ENCODE assay signal across 14 mouse cellular contexts in the genomic region with DNA sequence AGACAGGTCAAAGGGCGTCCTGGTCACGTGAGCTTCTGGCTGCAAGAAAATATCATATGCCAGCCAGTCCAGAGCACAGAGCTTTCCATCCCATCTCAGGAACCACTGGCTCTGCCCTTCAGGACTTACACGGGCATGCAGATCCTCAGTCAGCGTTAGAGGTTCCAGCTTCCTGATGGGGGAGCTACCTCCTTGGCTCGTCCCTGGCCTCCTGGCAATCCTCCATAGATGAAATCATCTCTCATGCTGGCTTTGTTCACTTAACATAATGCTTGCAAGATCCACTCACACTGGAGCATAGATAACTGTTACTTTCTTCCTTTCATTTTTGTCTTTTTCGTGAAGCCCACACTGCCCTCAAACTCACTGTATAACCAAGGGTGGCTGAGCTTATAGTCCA.
DNase-seq lines count a peak whose midpoint lies in the region; ATAC-seq lines count a peak whose summit lies in the region.
"Had no signal": no experiment of that assay in that cellular context is flagged by ENCODE, and none has a peak within 500 bp of the region (broad histone marks: within the 10 kb centered on the region; RNA-seq: fewer than 3 reads in every experiment).

No protein-coding gene starts in this region.

- ATAC-seq in frontal cortex, adult (ENCODE audit: low TSS enrichment) = no peak
- ATAC-seq: intestine, postnatal 0 days had no signal

- intact Hi-C loops in gastrocnemius, postnatal 36 days (cut with DNase I) = no loop called here

- DNase-seq in adrenal gland, adult 2 months = peak; percentile 17
- DNase-seq in adrenal gland, postnatal 4 days (ENCODE audit: low spot score in 2 of 2) = no peak
- peak; percentile 19 to 46 for DNase-seq in kidney, postnatal 25 days
- DNase-seq in kidney, postnatal 4 days = no peak
- DNase-seq in brain, adult 2 months (ENCODE audit: low read depth, low spot score) = peak; percentile 67
- peak; percentile 56 to 68 for DNase-seq in cerebellum, postnatal 25 days
- DNase-seq in gastrocnemius, postnatal 36 days = no peak
- DNase-seq: gastrocnemius, postnatal 14 days; heart, postnatal 14 days; layer of hippocampus, adult 9-11 months; lung, postnatal 14 days; right cerebral cortex, postnatal 4 days had no signal

Comparison
In these comparisons a context has a peak if more than half of its experiments do, and no peak if none do; other contexts are left out.
1. DNase-seq: peak in adrenal gland, adult 2 months (single experiment), kidney, postnatal 25 days (2 of 2), brain, adult 2 months (single experiment) and cerebellum, postnatal 25 days (2 of 2); none in adrenal gland, postnatal 4 days (0 of 2), kidney, postnatal 4 days (0 of 2) and gastrocnemius, postnatal 36 days (0 of 2).